Mouse (Mus musculus) forebrain, postnatal 0 days (tissue): ENCODE measurements around the gene Gm7714. TPM values are rescaled to one million over a fixed set of nuclear protein-coding genes. Genes with fewer than 3 reads are reported as not detected.
A peak's percentile ranks its signal among the peaks of the same experiment; 100 is the strongest.
"Not testable (repeated sequence)": the region's sequence is repeated elsewhere in the genome, so short reads cannot be mapped to it uniquely, and the experiment has no call there.

Experiments
- ATAC-seq: fragments of 200-750 bp; cut with Nextera tagmentation; 2 replicates; pipeline ENCODE4 v1.8.0; 2017; ENCODE audit warnings: mild to moderate bottlenecking, moderate library complexity
- DNase-seq: peaks from one replicate; pipeline ENCODE4 v3.0.0-alpha.2; 2015
- H3K27ac ChIP-seq: fragments of 300-500 bp; sonication (generic); 2 replicates; pipeline ENCODE4 v1.5.1; 2014; ENCODE audit warnings: low read depth, mild to moderate bottlenecking, antibody characterized with exemption, low read length, moderate library complexity, mixed read lengths
- H3K27me3 ChIP-seq: fragments of 300-500 bp; sonication (generic); 2 replicates; pipeline ENCODE4 v1.6.1; 2014; ENCODE audit warnings: mild to moderate bottlenecking, low read length, mixed read lengths; ENCODE audit not compliant: insufficient read depth
- H3K36me3 ChIP-seq: fragments of 300-500 bp; sonication (generic); 2 replicates; pipeline ENCODE4 v1.6.1; 2014; ENCODE audit warnings: mild to moderate bottlenecking, moderate library complexity; ENCODE audit not compliant: insufficient read depth
- H3K4me1 ChIP-seq: fragments of 300-500 bp; sonication (generic); 2 replicates; pipeline ENCODE4 v1.6.1; 2014; ENCODE audit warnings: antibody characterized with exemption; ENCODE audit not compliant: insufficient read depth
- H3K4me2 ChIP-seq: fragments of 300-500 bp; sonication (generic); 2 replicates; pipeline ENCODE4 v1.6.1; 2014; ENCODE audit warnings: low read depth, mild to moderate bottlenecking, moderate library complexity
- H3K4me3 ChIP-seq: fragments of 300-500 bp; sonication (generic); 2 replicates; pipeline ENCODE4 v1.5.1; 2014; ENCODE audit warnings: low read depth, low read length, mixed read lengths
- H3K9ac ChIP-seq: fragments of 300-500 bp; sonication (generic); 2 replicates; pipeline ENCODE4 v1.6.1; 2014; ENCODE audit warnings: mild to moderate bottlenecking
- H3K9me3 ChIP-seq: fragments of 300-500 bp; sonication (generic); 2 replicates; pipeline ENCODE4 v1.6.1; 2016; ENCODE audit warnings: low read length
- CTCF ChIP-seq: sonication (generic); IDR thresholded peaks from 2 replicates; pipeline ENCODE4 v1.5.1; 2016; ENCODE audit warnings: antibody characterized with exemption, control low read depth, low read depth
- WGBS: fragments of 180-500 bp; shearing (Covaris S2); extraction: QIAGEN DNeasy Blood & Tissue Kit; methylation state at CpG from one replicate; pipeline ENCODE4 v1.1.7; 2014; 5-methylcytosine and 5-hydroxymethylcytosine counted together
- polyA plus RNA-seq: library from polyadenylated mRNA; unstranded; fragments of >200 nt; fragmentation: Nextera tagmentation; extraction: Ambion mirVana; gene quantifications from 2 replicates; pipeline ENCODE4 v1.2.1, GENCODE M21; 2015
- total RNA-seq: library from RNA; depleted of rRNA; stranded (reverse); fragments of >200 nt; gene quantifications from 2 replicates; pipeline ENCODE4 v1.2.3, GENCODE M21; 2014; rRNA removed

Gm7714 gene
- total RNA-seq (not detected in 2 replicates), polyA plus RNA-seq (not detected in 2 replicates)

- H3K27ac ChIP-seq: no peak within 1 kb of the TSS
- no peaks in the 10 kb centered on the region for H3K4me1 ChIP-seq
- ATAC-seq (no peak), DNase-seq (no peak)
- no peaks in the 10 kb centered on the region for H3K9me3 ChIP-seq
- WGBS: 65% methylated on average over 1 of the region's 1 CpGs
- H3K27me3 ChIP-seq: no peaks in the 10 kb centered on the region
- no peak within 1 kb of the TSS for H3K9ac ChIP-seq
- no peak within 1 kb of the TSS for H3K4me3 ChIP-seq
- no peaks in the 10 kb centered on the region for H3K36me3 ChIP-seq
- TF ChIP-seq CTCF: no peak
- H3K4me2 ChIP-seq: no peak within 1 kb of the TSS
These were observed at the start of gene Gm7714 for GRCm38 (mm10) chr5:88268619-88269018. Gene Gm7714 (plus strand): TSS chr5:88268919.

- Histone ChIP-seq H3K9me3 (no peaks in the 10 kb centered on the region), H3K27me3 (no peaks in the 10 kb centered on the region), H3K4me2 (no peak overlapping the region), H3K9ac (no peak overlapping the region), H3K27ac (no peak overlapping the region), H3K4me3 (no peak overlapping the region), H3K4me1 (no peaks in the 10 kb centered on the region), H3K36me3 (no peaks in the 10 kb centered on the region)
- peak; percentile 40 for DNase-seq
- WGBS: 79% methylated on average over 1 of the region's 1 CpGs
- ATAC-seq: peak; percentile 62
- TF ChIP-seq CTCF: no peak
These were observed 12.2 kb upstream of the Gm7714 start for GRCm38 (mm10) chr5:88256475-88256874.

GRCm38 (mm10) chr5:88311307-88311706 lies 42.6 kb downstream of the Gm7714 start:
- 68% methylated on average over 3 of the region's 3 CpGs for WGBS
- not testable (repeated sequence) for H3K27me3 ChIP-seq, H3K9me3 ChIP-seq, H3K27ac ChIP-seq, DNase-seq, H3K4me2 ChIP-seq, H3K4me1 ChIP-seq, H3K36me3 ChIP-seq, H3K9ac ChIP-seq, ATAC-seq, H3K4me3 ChIP-seq

DNA sequence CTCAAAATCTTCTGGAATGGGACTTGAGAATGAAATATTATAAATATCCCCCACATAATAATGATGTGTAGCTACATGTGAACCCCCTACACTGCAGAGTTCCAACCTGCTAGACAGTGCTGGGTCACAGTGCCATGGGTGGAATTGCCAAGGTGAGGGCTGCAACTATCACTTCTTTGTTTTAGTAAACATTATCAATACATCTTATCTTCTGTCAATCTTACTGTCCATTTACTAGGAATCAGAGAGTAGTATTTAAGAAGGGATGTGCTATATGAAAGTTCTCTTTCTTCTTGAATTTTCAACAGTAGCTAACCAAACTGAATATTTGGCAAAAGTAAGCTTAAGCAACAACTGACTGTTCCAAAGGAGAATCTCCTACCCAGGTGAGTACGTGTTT lies 48.3 kb downstream of the Gm7714 start, which contains the start of gene Prol1:
Gene Prol1 (plus strand): TSS at position 301 of the 400 bp plus-strand sequence.
- 100% methylated on average over 1 of the region's 1 CpGs for WGBS
- H3K9ac ChIP-seq: no peak within 1 kb of the TSS

More for the DNA sequence above, 48.3 kb downstream of the Gm7714 start, which contains the start of gene Prol1:
- Histone ChIP-seq H3K27ac (no peak within 1 kb of the TSS), H3K36me3 (no peaks in the 10 kb centered on the region), H3K4me2 (no peak within 1 kb of the TSS), H3K27me3 (no peaks in the 10 kb centered on the region), H3K9me3 (no peaks in the 10 kb centered on the region), H3K4me3 (no peak within 1 kb of the TSS), H3K4me1 (no peaks in the 10 kb centered on the region)
- no peak for TF ChIP-seq CTCF
- ATAC-seq (no peak), DNase-seq (no peak)

Other genes with a start within 250 kb of the Gm7714 start
- gene Smr2, start 182.4 kb upstream of the Gm7714 start, total RNA-seq: not detected in 2 replicates
- not detected in 2 replicates for gene Smr2, start 182.4 kb upstream of the Gm7714 start, polyA plus RNA-seq
- gene Gm11116, start 157.4 kb upstream of the Gm7714 start, total RNA-seq: not detected in 2 replicates
- gene Gm11116, start 157.4 kb upstream of the Gm7714 start, polyA plus RNA-seq: not detected in 2 replicates
- gene Gm11115, start 114.8 kb upstream of the Gm7714 start, total RNA-seq: not detected in 2 replicates
- gene Gm11115, start 114.8 kb upstream of the Gm7714 start, polyA plus RNA-seq: not detected in 2 replicates
- not detected in 2 replicates for gene Prol1, start 48.4 kb downstream of the Gm7714 start, total RNA-seq
- gene Prol1, start 48.4 kb downstream of the Gm7714 start, polyA plus RNA-seq: not detected in 2 replicates
- gene Amtn, start 107.2 kb downstream of the Gm7714 start, total RNA-seq: not detected in 2 replicates
- not detected in 2 replicates for gene Amtn, start 107.2 kb downstream of the Gm7714 start, polyA plus RNA-seq
- gene Ambn, start 187.1 kb downstream of the Gm7714 start, total RNA-seq: not detected in 2 replicates
- gene Ambn, start 187.1 kb downstream of the Gm7714 start, polyA plus RNA-seq: not detected in 2 replicates
- gene Enam, start 219.1 kb downstream of the Gm7714 start, total RNA-seq: not detected in 2 replicates
- not detected in 2 replicates for gene Enam, start 219.1 kb downstream of the Gm7714 start, polyA plus RNA-seq